Mouse (Mus musculus): ENCODE data around the gene Slc16a10.
A peak's percentile ranks its signal among the peaks of the same experiment; 100 is the strongest.

The Slc16a10 gene

GRCm38 (mm10) chr10:40105174-40105573 is 36.9 kb downstream of the Slc16a10 start:
- no peak for DNase-seq

DNA sequence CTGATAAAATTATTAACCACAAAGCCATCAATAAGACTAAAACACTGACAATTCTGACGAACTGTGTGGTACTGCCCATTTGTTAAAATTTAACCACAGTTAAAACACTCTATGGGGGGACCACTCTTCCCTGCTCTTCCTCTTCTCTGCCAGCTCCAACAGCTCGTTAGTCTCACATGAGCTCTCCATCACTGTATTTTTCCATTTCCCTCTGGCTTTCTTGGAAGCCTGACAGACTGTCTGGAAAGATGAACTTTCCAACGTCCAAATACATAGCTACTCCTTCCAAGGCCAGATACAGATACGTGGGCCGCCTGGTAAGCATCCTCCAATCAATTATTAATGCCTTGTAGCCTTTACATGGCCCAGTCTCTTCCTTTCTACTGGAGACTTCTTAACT is 38.3 kb downstream of the Slc16a10 start:
- DNase-seq = no peak

DNA sequence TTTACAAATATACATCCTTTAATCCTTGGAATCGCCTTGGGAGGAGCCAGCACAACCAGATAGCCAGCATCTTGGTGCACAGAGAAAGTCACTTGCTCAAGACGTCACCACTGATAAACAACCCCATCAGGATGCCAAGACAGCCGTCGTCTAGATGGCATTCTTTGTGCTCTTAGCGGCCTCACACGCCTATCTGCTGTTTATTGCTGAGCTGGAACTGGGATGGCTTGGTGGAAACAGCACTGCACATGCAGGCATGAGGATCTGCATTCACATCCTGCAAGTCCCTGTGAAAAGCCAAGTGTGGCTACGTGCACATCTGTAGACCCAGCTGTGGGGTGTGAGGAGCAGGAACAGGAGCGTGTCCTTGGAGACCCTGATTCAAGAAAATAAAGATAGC is 39.1 kb downstream of the Slc16a10 start:
- DNase-seq = no peak

DNA sequence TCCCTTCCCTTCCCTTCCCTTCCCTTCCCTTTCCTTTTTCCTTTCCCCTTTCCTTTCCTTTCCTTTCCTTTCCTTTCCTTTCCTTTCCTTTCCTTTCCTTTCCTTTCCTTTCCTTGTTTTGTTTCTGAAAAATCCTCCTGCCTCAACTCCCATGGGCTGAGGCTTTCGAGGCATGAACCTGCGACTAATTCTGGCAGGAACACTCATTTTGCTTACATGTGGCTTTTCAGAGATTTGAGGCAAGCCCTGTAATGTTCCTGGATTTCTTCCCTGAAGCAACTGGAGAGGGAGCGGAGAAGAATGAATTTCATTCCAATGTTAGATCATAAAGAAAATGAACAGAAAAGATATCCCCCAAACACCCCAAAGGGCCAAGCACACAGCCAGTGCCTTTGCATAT is 39.9 kb downstream of the Slc16a10 start:
- no peak for DNase-seq

- DNase-seq = no peak
Measured at GRCm38 (mm10) chr10:40098441-40098840, 43.6 kb downstream of the Slc16a10 start.

GRCm38 (mm10) chr10:40097519-40097918 is 44.5 kb downstream of the Slc16a10 start:
- DNase-seq = peak; percentile 55

GRCm38 (mm10) chr10:40094752-40095151 is 47.3 kb downstream of the Slc16a10 start:
- DNase-seq = no peak

- no peak for DNase-seq
Measured at GRCm38 (mm10) chr10:40093526-40093925, 48.5 kb downstream of the Slc16a10 start.

DNA sequence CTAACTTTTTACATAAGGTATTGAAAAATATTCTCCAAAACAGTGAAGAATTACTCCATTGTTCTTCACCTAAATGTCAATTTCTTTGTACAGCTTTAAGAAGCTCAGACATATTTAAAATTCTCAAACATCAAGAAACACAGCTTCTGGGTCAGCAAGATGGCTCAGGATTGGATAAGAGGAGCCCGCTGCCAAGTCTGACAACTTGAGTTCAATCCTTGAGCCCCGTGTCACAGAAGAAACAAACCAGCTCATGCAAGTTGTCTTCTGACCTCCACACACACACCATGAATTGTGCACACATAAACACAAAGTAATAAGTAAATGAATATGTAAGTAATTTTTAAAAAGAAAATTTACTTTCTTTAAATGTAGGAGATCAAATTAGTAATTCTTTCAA is 50.6 kb downstream of the Slc16a10 start:
- no peak for DNase-seq

GRCm38 (mm10) chr10:40090504-40091428 is 51.3 kb downstream of the Slc16a10 start:
- no peak for DNase-seq

GRCm38 (mm10) chr10:40084332-40085093 is 57.5 kb downstream of the Slc16a10 start:
- no peak for DNase-seq

DNA sequence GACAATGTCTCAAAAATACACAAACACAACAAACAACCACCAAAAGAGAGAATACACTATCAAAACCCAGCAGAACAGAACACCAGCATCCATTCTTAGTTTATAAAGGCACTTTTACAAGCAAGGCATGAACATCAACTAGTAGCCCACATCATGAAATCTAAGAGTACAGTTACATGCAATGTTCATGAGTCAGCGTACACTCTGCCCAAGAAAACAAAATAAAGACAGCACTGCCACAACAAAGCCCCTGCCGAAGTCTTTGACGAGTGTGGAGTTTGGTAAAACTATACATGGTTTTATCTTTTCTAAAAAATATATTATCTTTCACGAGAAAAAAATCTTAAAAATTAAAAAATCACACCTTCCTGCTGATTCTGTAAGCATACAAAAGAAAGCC is 58.5 kb downstream of the Slc16a10 start:
- no peak for DNase-seq

GRCm38 (mm10) chr10:40082668-40083067 is 59.4 kb downstream of the Slc16a10 start:
- no peak for DNase-seq

DNA sequence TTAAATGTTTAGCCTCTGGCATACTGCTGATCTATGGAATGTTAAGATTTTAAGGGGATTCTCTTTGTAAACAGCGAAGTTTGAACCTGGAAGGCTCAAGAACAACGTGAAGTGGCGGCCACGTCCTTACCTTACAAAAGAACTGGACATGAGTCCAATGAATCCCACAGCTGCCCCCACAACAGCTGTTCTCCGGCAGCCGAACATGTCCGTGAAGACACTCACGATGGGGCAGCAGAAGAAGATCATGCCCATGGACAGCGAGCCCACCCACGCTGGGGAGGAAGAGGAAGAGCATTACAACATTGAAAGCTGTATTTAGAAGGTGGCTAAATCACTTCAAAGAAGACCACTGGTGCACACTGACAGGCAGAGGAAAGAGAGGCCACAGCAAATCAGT is 61.5 kb downstream of the Slc16a10 start:
- no peak for DNase-seq

GRCm38 (mm10) chr10:40079256-40079655 is 62.8 kb downstream of the Slc16a10 start:
- DNase-seq = no peak

DNA sequence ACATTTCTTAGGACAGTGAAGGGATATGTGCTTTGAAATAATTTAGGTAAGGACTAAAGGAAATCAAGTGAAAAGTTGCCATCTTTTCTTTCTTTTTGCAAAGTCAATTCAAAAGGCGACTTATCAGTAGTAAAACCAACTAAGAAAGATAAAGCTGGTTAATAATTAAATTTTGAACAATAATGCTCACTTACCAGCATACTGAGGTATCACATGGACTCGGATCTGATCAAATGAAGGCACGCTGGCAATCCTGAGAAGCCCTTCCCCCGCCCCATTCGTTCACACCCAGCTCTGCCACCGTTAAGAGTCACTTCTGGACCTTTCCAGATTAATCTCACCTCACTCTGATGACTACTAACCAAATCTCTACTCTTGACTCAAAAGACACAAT is 64.1 kb downstream of the Slc16a10 start:
- no peak for DNase-seq

GRCm38 (mm10) chr10:40077346-40077959 is 64.6 kb downstream of the Slc16a10 start:
- DNase-seq = no peak

GRCm38 (mm10) chr10:40073608-40074007 is 68.5 kb downstream of the Slc16a10 start:
- DNase-seq = no peak

GRCm38 (mm10) chr10:40070684-40071083 is 71.4 kb downstream of the Slc16a10 start:
- no peak for DNase-seq

GRCm38 (mm10) chr10:40069270-40069669 is 72.8 kb downstream of the Slc16a10 start:
- DNase-seq = peak; percentile 78

DNA sequence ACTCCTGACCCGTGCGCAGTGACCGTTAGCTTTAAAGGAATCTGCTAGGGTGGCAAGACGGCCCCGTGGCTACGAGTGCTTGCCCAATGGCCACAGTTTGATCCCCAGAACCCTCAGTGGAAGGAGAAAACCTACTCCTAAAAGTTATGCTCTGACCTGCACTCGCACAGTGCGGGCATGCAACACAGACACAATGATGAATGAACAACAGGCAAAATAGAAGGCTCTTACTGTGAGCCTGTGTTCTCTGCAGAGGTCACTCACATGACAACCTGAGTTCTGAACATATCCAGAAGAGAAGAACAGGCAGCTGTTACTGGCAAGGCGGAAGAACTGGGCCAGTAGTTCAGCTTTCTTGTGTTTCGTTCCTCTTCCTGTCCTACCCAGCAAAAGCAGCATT is 73.5 kb downstream of the Slc16a10 start:
- DNase-seq = no peak

DNA sequence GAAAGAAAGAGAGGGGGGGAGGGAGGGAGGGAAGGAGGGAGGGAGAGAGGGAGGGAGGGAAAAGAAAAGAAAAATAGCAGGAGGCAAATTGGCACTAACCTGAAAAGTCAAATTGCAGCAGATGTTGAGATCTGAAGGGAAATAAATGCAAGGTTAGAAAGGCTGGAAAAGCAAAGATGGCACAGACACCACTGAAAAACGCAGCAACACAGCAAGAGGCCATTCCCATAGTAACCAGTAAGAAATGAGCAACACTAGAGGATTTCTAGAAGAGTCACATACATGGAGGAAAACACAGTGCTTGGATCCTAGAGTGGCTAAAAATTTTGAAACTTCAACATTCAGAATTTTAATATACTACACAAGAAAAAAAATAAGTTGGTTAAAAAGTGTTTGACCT is 74.5 kb downstream of the Slc16a10 start:
- DNase-seq = no peak

DNA sequence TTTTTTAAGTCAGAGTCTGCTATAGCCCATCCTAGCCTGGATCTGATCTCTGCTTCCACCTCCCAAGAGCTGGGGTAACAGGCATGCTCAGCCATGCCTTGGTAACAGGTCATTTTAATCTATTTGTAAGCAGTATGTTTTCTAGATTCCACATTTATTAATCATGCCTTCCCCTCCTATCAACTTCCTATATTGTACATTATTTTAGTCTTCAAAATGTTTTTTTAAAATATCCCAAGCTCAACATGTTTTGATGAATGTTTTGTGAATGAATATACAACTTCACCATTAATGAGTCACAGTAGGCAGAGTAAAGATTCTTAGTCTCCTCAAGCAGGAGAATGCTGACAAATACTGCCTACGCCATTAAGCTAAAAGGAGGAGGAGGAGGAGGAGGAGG is 75.0 kb downstream of the Slc16a10 start:
- no peak for DNase-seq

DNA sequence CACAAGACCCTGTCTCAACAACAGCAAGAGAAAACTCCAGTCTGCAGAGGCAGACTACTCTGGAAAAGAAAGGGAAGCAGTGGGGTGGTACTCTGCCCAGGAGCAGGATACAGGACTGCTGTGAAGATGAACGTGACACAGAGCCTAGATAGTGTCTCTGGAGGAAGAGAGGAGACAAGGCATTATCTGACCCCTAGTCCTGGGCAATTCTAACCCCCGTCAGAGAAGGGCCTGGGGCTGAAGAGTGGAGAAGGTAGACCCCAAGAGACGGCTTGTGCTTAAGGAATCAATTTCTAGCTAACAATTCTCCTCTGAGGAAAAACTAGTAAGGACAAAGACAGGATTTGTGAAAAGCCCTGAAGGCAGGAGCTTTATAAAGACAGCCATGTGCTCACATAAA is 76.7 kb downstream of the Slc16a10 start:
- DNase-seq = no peak

Data from layer of hippocampus, adult 9-11 months (tissue).